Mouse (Mus musculus) liver, postnatal 0 days (tissue): Measurements from ENCODE around the gene Nr1i3.

ENCODE experiments used
- CTCF ChIP-seq: sonication (generic); IDR thresholded peaks from 2 replicates; pipeline ENCODE4 v1.5.1; 2016; ENCODE audit warnings: antibody characterized with exemption, low read depth
- EP300 ChIP-seq: IDR thresholded peaks from 2 replicates; pipeline ENCODE4 v1.6.1; 2016; ENCODE audit warnings: antibody characterized with exemption, low read depth, mild to moderate bottlenecking

DNA sequence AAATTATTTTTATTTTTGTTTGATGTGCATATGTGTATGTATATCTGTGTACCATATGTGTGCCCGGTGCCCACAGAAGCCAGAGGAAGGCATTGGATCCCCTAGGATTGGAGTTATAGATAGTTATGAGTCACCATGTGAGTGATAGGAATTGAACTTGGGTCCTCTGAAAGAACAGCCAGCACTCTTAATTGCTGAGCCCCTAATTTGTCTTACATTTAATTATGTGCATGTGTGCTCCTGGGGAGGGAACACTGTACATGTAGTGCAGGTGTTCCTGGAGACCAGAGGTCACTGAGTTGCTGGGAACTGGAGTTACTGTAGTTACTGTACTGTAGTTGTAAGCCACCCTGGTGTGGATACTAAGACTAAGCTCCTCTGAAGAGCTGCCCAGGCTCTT lies 13.0 kb upstream of the Nr1i3 start:
- no peak for TF ChIP-seq EP300
- TF ChIP-seq CTCF, result no peak
